Mouse (Mus musculus) neural tube, embryonic 10.5 days (tissue): Measurements from ENCODE around the gene Rufy2.

Source experiments
- DNase-seq: peaks from one replicate; pipeline ENCODE4 v3.0.0-alpha.2; 2017; ENCODE audit warnings: low spot score; ENCODE audit errors: extremely low spot score

The Rufy2 gene

DNA sequence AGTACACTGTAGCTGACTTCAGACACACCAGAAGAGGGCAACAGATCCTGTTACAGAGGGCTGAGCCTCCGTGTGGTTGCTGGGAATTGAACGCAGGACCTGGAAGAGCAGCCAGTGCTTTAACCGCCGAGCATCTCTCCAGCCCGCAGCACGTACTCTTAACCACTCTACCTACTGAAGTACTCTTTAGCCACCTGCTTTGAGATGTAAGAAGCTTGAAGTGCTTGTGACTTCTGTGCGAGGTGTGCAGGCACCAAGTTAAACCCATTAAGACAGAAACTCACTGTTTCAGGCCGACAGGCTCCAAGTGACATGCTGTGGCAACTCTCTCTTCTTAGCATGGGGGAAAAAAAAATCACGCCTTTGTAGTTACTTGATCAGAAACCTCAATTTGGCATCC, 34.1 kb downstream of the Rufy2 start:
- no peak for DNase-seq

DNA sequence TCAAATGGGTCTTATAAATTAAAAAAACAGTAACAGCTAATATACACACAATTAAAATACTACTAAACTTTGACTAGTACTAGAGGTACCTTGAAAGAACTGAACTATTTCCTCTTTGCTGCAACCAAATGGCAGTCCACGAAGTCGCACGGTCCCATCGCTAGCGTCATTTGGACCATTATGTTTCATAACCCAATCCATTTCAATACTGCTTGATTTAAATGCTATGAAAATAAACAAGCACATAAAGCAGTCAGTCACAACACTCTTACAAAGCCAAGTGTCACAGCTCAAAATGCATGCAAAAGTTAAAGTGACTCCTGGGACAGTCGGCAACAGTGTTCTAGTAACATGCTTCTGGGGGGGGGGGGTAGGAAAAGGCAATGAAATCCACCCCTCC, 39.3 kb downstream of the Rufy2 start:
- DNase-seq: no peak

DNA sequence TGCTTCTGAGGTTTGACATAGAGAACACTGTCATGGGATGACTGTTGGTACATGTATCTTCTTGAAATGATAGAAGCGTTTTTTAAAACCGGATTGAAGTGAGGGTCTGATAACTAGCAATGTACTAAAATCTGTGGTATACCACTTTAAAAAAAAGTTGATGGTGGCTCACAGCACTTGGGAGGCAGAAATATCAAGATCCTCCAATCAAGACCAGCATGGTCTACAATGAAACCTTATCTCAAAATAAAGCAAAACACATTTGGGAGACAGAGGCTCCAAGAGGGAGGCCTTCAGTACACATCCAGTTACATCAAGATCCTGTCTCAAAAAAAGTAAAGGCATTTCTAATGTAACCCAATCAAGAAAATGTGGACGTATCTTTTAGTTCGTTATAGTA, 41.7 kb downstream of the Rufy2 start:
- no peak for DNase-seq

DNA sequence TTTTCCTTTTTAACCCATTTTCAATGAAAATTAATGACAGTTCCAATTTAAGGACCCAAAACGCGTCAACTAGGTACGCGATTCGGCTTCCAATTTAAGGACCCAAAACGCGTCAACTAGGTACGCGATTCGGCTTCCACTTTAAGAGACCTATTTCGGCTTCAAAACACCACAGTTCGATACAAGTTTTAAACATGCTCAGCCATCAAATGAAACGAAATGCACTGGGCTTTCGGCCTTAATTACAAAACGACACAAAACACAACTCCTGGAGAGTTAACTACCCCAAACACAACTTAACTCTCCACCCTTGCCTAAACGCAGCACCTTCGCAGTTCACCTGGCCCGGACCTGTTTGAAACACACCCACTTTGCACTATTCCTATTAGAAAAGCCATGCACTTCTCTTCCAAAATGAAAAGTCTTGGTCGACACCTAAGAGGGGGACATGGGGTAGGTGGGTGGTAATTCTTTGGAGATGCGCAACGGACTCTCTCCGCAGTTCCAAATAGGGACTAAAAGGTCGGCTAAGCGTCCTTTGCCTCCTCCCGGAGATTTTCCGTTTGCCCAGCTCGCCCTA, 42.6 kb downstream of the Rufy2 start:
- no peak for DNase-seq

DNA sequence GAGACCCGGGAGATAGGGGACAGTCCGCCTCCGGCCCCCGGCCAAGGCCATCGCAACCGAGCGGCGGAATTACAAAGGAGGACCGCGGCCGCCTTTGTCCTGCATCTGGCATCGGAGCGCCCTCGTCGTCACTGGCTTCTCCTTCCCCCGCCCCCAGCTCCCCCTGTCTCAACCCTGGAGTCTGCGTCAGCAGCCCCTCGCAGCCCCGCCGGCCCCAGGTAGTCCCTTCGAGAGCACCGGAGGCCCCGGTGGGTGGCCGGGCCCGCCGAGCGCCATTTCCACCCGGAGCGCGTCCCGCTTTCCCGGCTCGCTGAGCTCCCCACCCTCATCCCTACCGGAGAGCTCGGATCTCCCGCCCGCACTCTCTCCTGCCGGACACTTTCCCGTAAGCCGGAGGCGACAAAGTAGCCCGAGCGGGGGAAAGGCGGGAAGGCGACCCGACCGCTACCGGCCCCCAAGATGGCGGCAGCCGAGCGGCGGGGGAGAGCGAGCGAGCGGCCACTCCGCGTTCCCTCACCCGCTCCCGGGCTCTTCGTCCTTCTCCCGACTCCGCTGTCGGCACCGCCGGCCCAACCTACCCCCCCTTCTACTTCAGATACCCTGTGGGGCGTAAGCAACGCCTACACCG, 43.2 kb downstream of the Rufy2 start:
- peak; percentile 85 for DNase-seq

DNA sequence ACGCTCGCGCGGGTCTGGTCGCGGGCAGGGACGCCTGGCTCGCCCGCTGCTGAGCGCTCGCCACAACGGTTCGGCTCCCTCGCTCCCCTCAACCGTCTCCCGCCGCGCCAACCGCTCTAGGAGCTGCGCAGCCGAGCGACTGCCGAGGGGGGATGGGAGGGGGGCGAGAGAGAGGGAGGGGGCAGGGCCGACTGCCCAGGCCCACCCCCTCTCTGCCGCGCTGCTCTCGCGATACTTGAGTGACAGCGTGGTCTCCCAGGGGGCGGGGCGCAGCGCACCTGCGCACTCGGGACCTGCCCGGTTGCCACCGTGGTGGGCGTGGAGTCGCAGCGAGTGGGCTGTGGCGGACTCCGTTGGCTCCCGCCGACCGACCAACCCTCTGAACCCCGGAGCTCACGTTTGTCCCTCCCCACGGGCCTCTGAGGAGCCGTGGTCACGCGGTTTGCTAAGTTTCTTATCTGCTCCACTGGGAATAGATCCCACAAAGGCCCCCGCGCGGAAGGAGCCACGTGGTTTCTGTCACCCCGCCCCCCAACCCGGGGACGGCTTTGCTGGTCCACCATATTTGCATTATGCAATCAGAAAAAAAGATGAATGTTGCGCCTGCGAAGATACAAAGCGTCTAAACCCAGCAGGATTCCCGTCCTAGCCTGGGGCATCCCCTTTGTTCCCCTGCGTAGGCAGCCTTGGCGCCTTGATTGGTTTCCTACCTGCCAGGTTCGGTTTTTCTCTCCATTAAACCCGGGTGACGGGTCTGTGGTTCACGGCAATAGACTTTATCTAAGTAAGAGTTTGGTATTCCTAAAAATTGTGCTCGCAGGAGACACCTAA, 43.9 kb downstream of the Rufy2 start, which contains the start of the genes Hnrnph3 and Pbld2:
Hnrnph3 (minus strand) TSS at position 469 of the 831 bp plus-strand sequence.
Pbld2 (plus strand) TSS at position 567 of the 831 bp plus-strand sequence.
- peak; percentile 100 for DNase-seq

DNA sequence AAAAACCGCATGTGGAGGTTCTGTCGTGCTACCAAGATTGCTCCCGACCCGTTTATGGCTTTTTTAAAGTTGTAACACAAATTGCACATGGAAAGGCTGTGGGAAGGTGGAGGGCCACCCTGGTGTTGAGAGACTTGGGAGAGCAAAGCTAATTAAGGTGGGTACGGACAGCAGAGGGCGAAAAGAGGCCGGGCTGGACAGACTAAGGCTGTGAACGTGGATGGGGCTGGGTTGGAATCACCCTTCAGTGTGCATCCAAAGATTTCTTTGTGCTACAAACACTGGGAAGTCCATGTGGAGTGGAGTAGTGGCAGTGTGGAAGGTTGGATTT, 44.5 kb downstream of the Rufy2 start:
- DNase-seq: peak; percentile 80

DNA sequence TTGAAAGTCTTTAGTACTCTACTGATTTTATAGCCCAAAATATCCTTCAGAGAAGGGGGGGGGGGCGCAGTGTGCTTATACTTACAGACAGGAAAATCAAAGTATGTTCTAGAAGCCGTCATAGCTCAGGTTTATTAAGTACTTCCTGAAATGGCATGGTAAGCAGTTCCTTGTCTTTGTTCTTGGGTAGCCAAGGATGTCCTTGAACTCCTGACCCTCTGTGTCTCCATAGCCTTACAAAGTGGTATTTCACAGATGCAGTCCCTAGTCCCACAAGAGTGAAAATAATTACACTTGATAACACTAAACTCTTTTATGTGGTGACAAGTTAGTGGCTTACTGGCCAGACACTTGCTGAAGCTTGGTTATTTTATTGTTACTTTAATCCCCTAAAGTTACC, 45.0 kb downstream of the Rufy2 start:
- DNase-seq: no peak

DNA sequence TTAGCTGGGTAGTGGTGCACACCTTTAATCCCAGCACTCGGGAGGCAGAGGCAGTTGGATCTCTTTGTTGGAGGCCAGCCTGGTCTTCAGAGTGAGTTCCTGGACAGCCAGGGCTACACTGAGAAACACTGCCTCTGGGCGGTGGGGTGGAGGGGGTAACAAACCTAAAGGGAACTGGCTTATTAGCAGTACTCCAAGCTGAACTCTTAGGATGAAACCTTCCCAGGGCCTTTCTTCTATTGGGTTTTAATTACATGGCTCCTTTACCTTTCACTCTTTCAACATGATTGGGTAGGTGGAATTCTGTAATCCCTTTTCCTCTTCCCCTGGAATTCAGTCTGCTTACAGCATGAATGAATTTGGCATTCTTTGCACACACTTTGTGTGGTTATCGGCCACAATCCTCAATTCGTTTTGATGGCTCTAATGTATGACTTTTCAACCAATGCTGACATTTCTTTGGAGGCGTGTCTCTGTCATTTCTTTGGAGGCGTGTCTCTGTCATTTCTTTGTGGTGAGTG, 45.5 kb downstream of the Rufy2 start:
- DNase-seq: peak; percentile 33

DNA sequence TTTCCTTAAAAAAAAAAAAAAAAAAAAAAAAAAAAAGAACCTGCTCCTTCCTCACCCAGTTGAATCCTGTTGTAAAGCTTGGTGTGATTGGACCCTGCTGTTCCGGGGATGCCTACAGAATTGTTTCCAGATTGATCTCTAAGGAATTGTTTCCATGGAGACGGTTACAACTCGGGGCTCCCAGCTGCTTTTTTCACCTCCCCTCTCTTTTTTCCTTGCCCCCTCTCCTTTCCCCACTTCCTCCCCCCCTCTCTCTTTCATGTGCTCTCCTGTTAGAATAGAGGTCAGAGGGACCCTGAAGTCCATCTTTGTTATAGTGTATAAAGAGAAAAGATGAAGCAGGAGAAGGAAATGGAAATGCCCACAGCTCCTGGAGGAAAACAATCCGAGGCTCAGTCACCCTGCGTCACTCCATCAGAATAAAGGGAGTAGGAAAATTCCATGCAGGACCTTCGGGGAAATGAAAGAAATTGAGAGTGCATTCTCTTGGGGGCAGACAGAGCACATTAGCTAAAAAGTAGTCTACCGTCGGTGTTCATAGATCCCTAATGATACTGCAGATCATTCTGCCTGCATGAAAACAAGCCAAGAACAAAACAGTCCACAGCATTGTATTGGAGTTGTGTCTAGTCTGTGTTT, 46.3 kb downstream of the Rufy2 start:
- DNase-seq: peak; percentile 34

DNA sequence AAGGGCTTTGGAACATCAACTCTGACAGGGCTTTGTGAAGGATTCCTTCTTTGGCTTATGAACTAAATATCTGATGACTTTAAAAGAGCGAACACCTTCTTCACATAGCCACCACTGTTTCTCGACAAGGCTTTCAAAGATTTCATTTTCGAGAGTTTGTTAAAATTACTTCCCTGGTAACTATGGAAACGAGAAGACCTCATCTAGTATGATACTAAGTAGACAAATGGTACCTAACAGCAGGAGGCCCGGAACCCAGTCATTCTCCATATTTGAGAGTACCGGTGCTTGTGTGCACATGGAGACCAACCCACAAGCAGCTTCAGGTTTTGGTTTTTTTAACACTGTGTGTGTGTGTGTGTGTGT, 46.8 kb downstream of the Rufy2 start:
- DNase-seq: no peak

DNA sequence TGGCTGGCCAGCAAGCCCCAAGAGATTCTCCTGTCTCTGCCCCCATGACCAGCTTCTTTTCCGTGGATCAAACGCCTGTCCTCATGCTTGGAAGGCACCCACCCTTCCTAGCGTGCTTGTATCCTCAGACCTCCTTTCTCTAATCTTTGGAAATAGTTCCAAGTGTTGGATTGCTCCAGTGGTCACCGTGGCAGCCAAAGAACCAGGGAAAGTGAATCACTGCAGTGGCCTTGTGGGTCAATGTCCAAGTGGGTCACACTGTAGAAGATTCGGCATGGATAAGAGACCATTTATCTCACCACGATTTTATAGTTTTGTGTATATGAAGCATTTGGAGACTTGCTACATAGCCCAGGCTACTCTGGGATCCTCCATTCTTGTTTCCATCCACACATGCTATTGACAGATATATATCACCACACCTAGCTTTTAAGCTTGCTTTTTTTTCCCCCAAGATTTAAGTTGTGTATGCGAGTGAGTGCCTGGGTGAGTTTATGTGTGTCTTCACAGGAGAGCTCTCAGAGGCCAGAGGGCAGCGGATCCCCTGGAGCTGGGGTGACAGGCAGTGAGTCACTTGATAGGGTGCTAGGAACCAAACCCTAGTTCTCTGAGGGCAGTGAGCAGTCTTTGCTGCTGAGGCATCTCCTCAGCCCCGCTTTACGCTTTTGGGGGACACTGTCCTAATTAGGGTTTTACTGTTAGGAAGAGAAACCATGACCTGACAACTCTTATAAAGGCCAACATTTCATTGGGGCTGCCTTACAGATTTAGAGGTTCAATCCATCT, 47.5 kb downstream of the Rufy2 start:
- DNase-seq: no peak

DNA sequence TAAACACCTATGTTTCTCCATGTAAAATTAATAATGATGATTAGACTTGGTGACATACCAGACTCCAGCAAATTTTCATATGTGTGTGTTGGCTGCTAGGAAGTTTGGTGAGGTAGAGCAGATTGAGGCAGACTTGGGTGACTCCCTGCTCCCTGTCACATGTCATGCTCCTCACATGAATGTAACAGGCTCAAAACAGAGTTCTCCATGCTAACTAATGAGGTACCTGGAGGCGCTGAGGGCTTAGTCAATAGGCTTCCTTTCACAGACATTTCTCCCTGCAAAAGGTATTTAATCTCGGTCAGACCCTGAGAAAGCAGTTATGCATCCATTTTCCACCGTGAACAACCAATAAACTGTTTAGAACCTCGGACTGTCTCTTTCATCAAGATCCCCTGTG, 48.4 kb downstream of the Rufy2 start:
- no peak for DNase-seq

DNA sequence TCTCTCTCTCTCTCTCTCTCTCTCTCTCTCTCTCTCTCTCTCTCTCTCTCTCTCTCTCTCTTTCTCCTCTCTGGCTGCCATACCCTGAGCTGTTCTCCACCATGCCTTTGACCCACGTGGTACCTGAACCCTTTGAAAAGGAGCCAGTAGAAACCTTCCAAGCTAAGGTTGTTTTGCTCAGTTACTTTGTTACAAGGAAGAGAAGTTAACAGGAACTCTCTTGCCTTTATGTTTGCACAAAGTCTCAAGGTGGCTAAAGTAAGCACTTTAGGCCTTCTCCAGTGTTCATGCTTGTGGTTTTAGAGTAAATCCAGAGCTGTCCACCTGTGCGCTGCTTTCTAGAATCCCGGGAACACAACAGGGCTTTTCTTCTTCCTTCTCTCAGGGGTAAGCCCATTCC, 52.2 kb downstream of the Rufy2 start:
- DNase-seq: no peak

DNA sequence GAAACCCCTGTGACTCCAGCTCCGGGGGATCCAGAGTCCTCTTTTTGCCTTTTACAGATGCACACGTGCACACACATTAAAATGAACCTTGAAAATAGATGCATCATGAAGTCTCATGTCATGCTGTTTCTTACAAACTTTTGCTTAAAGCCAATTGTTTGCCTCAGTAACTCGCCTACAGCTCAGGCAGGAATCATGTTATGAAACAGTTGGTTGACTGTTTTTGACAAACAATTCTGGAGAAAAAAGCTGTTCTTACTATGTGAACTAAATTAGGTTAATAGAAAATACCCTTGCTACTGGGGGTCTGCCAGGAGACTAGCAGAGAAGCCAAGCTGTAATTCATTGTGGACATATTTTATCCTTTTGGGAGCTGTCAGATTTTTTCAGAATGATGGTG, 52.9 kb downstream of the Rufy2 start:
- no peak for DNase-seq

DNA sequence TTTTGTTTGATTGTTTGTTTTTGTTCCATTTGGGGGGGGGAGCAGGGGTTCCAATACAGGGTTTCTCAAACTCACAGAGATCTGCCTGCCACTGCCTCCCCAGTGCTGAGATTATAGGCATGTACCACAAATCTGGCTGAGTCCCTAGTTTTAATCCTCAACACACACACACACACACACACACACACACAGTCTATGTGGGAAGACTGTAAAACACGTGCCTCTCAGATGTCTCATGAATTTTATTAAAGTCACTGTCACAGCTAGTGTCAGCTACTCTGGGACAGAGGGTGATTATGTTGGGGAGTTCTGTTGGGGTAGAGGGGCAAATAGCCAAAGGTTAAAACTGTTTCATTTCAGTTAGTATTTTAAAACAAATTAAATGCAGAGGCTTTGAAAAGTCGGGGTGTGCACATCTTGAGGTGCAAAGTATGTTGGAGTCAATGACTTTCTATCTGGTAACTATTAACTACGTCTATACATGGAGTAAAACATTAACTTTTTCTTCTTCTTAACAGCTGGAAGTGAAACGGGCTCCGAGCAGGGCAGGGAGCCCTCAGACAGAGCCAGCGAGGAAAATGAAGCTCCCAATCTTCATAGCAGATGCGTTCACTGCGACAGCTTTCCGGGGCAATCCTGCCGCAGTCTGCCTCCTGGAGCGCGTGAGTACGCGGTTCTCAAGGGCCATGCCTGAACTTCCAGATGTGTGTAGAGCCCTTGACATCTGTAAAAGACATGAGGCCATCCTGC, 58.7 kb downstream of the Rufy2 start:
- no peak for DNase-seq

DNA sequence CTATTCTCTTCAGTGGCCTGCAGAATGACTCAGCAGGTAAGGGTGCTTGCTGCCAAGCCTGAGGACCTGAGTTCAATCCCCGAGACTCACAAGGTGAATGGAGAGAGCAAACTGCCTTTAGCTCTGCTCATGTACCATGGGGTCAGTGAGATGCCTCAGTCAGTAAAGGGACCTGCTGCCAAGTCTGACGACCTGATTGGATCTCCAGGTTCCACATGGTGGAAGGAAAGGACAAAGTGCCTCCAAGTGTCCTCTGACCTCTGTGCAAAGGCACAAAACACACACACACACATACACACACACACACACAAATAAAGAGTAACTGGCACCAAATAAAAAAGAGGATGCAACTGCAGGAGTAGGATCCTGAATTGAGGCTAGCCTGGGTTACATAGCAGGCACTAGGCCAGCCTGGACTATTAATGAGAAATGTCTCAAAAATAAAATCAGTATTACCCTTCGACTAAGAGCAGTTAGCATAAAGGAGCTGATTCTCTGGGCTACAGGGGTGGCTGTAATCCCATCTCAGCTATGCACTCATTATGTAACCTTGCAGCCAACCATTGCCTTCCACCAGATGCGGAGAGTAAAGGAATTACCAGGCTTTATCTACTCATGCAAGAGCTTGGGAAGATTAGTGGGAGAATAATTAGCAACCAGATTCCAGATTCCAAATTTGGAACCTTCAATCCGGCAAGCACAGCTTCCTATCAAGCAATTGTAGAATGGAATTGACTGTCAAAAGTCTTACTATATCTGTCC, 60.0 kb downstream of the Rufy2 start:
- DNase-seq: no peak

DNA sequence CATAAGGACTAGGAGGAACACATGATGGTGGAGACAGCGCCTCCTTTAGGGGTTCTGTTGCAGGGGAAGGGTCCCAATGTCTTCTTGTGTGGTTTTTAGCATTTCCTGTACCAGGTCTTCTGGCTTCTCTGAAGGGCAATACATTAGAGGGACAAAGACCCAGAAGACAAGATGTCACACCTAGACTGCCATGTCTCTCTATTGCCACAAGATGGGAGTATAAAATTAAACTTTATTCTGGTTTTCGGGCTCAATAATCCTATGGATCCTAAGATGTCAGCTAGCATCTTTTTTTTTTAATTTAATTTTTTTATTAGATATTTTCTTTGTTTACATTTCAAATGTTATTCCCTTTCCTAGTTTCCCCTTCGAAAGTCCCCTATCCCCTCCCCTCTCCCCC, 63.1 kb downstream of the Rufy2 start:
- no peak for DNase-seq

DNA sequence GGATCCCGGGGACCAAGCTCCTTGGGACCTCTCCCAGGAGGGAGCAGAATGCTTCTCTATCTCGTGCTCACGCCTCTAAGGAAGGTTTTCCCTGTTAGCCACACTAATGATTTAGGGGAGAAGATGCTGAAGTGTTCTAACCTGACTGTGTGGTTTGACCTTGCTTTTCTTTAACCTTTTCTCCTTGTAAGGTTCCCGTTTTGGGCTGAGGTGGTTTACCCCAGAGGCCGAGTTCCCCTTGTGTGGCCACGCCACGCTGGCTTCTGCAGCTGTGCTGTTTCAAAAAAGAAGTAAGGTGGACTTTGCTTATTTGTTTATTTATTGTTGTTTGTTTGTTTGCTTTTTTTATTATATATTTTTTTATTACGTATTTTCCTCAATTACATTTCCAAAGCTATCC, 67.7 kb downstream of the Rufy2 start:
- DNase-seq: no peak

DNA sequence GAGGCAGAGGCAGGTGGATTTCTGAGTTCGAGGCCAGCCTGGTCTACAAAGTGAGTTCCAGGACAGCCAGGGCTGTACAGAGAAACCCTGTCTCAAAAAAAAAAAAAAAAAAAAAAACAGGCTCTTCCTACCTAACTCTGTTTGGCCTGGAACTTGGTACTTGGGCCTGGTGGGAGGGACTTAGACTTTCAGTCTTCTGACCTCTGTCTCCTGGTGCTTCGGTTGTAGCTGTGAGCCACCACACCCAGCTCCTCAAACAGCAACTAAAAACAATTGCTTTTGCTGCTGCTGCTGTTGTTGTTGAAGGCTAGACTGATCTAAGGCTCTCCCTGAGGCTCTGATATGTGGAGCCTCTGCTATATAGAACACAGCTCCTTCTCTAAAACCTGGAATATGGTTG, 69.1 kb downstream of the Rufy2 start:
- no peak for DNase-seq
